Mouse (Mus musculus): Measurements from ENCODE around the gene Mpv17l. TPM values are rescaled to one million over a fixed set of nuclear protein-coding genes. Genes with fewer than 3 reads are reported as not detected.
A peak's percentile ranks its signal among the peaks of the same experiment; 100 is the strongest.

Gene Mpv17l
- polyA plus RNA-seq, 1 experiment, result not detected

DNA sequence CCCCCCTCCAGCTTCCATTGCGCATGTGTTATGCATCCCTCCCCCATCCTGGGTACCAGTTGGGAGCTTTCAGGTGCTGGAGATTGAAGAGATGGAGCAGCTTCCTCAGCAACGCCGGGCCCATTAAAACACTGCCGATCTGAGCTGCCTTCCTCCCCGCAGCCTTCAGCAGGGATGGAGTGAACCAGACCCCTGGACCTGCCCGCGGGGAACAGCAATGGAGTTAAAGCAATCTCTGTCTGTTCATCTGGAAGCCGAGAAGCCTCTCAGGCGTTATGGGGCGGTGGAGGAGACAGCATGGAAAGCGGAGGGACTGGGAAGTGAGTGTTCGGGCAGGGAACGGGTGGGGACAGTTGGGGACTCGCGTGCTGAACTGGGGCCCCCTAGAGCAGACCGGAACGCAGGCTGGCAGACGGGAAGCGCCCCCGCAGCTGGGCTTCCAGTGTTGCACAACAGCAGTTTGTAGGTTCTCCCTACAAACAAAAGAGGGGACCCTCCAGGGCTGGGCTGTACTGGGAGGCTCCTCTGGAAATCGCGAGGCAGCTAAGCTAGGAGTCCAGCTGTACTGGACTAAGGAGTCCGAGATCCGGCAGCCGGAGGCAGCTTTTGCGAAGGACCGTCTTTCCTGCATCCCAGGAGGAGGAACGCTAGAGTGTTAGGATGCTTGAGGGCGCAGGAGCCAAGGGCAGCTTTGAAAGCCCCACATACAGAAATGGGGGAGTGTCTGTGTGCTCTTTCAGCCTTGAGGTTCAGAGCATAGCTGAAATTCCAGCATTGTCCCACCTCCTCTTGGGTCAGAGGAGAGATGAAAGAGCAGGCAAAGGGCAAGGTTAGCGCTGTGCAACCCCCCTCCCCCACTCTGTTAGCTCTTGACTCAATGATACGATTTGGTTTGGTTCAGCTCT, 83.9 kb downstream of the Mpv17l start, which contains the start of the genes 2900011O08Rik and Ifitm7:
2900011O08Rik (plus strand) TSS at position 31 of the 905 bp plus-strand sequence.
Ifitm7 (minus strand) TSS at position 315 of the 905 bp plus-strand sequence.
- H3K9me3 ChIP-seq (ENCODE audit: control insufficient read depth, low read length), result no peaks in the 10 kb centered on the region
- H3K36me3 ChIP-seq (ENCODE audit: control insufficient read depth), result no peaks in the 10 kb centered on the region
- H3K4me3 ChIP-seq (replicated peaks), result peak within 1 kb of the TSS; percentile 12
- TF ChIP-seq TAL1 (IDR thresholded peaks at IDR 0.05; ENCODE audit: low read length) (no peak), GATA1 (IDR thresholded peaks at IDR 0.05; ENCODE audit: low read length) (no peak)
- peaks cover 13% of the 10 kb centered on the region for H3K27me3 ChIP-seq (ENCODE audit: control insufficient read depth)
- no peaks in the 10 kb centered on the region for H3K4me1 ChIP-seq (ENCODE audit: control insufficient read depth)

DNA sequence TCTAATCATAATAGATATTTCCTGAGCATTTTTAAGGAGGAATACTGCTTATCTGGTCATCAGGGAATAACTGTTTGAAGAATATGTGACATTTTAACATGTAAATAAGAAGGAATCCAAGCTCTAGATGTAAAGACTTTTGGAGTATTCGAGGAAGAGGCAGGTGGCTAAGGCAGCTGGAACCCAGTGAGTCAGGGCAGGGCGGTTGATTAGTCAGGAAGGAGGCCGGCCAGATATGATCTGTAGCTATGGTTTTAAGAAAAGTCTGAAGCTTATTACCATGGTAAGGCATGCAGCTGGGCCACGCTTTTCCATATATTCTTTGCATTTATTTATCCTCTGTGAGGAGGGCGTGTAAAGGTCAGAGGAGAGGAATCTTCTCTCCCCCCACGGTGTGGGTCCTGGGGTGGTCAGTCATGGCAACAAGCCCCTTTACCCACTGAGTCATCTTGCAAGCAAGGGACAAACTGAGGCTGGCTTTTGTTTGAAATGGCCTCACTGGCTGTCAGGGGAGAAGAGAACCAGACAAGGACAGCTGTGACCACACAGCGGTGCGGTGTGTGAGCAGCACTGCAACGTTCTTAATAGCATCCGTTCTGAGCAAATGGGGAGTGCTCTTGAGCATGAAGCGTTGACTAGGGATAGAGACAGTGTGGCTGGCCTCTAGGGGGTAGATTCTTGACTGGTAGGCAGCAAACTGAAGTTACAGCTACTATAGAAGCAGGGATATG, 89.7 kb downstream of the Mpv17l start:
- Histone ChIP-seq H3K27me3 (ENCODE audit: control insufficient read depth) (peaks cover under 1% of the 10 kb centered on the region; the same call in 1 of the 2 replicates), H3K4me1 (ENCODE audit: control insufficient read depth) (no peaks in the 10 kb centered on the region), H3K4me3 (replicated peaks) (no peak overlapping the region), H3K9me3 (ENCODE audit: control insufficient read depth, low read length) (no peaks in the 10 kb centered on the region), H3K36me3 (ENCODE audit: control insufficient read depth) (no peaks in the 10 kb centered on the region)
- TF ChIP-seq TAL1 (IDR thresholded peaks at IDR 0.05; ENCODE audit: low read length) (no peak), GATA1 (IDR thresholded peaks at IDR 0.05; ENCODE audit: low read length) (no peak)

DNA sequence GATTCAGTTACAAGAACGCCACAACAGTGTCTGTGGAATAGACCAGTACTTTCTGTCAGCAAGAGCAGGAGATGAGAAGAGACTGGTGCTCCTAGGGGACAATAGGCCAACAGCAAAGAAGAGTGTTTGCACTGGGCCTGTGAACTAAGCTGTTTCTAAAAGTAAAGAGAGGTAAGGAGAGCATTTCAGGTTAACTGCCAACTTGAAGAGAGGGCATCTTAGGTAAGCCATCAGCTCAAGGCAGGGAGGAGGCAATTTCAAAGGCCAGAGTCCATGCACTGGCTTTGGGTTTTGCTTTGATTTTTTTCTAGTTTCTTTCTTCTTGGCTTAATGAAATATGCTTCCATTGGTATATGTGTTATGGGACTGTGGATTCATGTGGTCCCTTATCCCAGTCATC, 91.1 kb downstream of the Mpv17l start:
- no peak for TF ChIP-seq GATA1 (IDR thresholded peaks at IDR 0.05; ENCODE audit: low read length)
- TF ChIP-seq TAL1 (IDR thresholded peaks at IDR 0.05; ENCODE audit: low read length), result no peak
- no peaks in the 10 kb centered on the region for H3K27me3 ChIP-seq (ENCODE audit: control insufficient read depth)
- no peak overlapping the region for H3K4me3 ChIP-seq (replicated peaks)
- no peaks in the 10 kb centered on the region for H3K36me3 ChIP-seq (ENCODE audit: control insufficient read depth)
- H3K4me1 ChIP-seq (ENCODE audit: control insufficient read depth), result no peaks in the 10 kb centered on the region
- no peaks in the 10 kb centered on the region for H3K9me3 ChIP-seq (ENCODE audit: control insufficient read depth, low read length)

DNA sequence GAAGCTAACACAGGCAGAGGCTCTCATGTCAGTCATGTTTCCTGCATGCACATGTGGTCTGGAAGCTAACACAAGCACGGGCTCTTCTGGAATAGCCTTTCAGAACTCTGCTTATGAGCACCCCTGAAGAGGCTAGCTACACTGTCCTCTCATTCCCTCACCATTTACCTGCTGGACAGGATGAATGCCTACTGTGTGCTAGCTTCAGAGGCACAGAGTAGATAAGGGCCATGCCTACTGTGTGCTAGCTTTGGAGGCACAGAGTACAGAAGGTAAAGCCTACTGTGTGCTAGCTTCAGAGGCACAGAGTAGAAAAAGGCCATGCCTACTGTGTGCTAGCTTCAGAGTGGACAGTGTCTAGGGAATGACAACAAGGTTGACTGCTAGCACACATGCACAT, 91.5 kb downstream of the Mpv17l start:
- no peaks in the 10 kb centered on the region for H3K36me3 ChIP-seq (ENCODE audit: control insufficient read depth)
- no peaks in the 10 kb centered on the region for H3K9me3 ChIP-seq (ENCODE audit: control insufficient read depth, low read length)
- H3K4me3 ChIP-seq (replicated peaks), result no peak overlapping the region
- no peaks in the 10 kb centered on the region for H3K4me1 ChIP-seq (ENCODE audit: control insufficient read depth)
- no peaks in the 10 kb centered on the region for H3K27me3 ChIP-seq (ENCODE audit: control insufficient read depth)
- TF ChIP-seq TAL1 (IDR thresholded peaks at IDR 0.05; ENCODE audit: low read length) (no peak), GATA1 (IDR thresholded peaks at IDR 0.05; ENCODE audit: low read length) (no peak)

Other genes with a start within 250 kb of the Mpv17l start
- gene Parn, start 235.0 kb upstream of the Mpv17l start, polyA plus RNA-seq (2012), result 0.51 TPM in 2 replicates
- 0.08 and 0.15 TPM in 2 replicates for gene Bfar, start 231.3 kb upstream of the Mpv17l start, polyA plus RNA-seq (2012)
- 0.06 and 0.11 TPM in 2 replicates for gene 3110001I22Rik, start 231.2 kb upstream of the Mpv17l start, polyA plus RNA-seq (2012)
- not detected in 2 replicates for gene Pla2g10, start 172.2 kb upstream of the Mpv17l start, polyA plus RNA-seq (2012)
- 0.38 and 0.41 TPM in 2 replicates for gene Rrn3, start 122.5 kb upstream of the Mpv17l start, polyA plus RNA-seq (2012)
- gene Ntan1, start 84.3 kb upstream of the Mpv17l start, polyA plus RNA-seq (2012), result 0.17 and 0.43 TPM in 2 replicates
- 0.52 and 0.77 TPM in 2 replicates for gene Pdxdc1, start within 50 bp of the Mpv17l start, polyA plus RNA-seq (2012)
- not detected in 2 replicates for gene 2900011O08Rik, start 83.4 kb downstream of the Mpv17l start, polyA plus RNA-seq (2012)
- not detected in 2 replicates for gene Ifitm7, start 83.7 kb downstream of the Mpv17l start, polyA plus RNA-seq (2012)

All from erythroblast, embryonic 14.5 days (primary cell).